Mouse (Mus musculus): Measurements from ENCODE around the gene Ywhag.

Gene Ywhag

DNA sequence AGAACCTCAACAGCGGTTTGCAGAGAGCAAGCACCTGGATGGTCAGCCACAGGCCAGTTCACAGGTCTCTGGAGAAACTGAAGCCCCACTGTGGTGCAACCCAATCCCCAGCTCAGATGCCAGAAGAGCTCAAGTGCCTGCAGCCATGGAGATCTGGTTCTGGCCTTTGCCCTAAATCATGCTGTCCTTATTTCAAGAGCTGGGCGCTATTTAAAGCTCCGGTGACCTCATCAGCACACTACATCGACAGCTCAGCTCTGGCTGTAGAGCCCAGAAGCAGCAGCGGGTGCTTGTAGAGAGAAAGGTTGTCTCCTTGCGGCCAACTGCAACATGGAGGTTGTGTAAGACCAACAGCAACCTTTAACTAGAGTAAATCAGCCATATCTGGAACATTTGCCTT lies 20.3 kb downstream of the Ywhag start:
- no peak for DNase-seq (ENCODE audit: extremely low spot score, low read depth, low spot score)

DNA sequence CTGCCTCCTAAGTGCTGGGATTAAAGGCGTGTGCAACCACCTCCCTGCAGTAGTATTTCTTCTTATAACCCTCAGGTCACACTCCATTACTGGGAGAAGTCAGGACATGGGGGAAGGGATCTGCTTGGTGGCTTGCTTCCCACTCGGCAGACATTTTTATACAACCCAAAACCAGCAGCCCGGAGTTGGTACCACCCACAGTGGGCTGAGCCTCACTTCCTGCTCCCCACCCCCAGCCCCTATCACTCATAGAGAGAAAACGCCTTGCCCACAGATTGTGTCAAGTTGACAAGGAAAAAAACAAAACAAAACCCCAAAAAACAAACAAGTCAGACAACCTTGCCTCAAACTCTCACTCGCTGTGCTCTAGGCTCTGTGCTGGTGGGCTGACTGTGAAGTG lies 21.2 kb downstream of the Ywhag start:
- no peak for DNase-seq (ENCODE audit: extremely low spot score, low read depth, low spot score)

DNA sequence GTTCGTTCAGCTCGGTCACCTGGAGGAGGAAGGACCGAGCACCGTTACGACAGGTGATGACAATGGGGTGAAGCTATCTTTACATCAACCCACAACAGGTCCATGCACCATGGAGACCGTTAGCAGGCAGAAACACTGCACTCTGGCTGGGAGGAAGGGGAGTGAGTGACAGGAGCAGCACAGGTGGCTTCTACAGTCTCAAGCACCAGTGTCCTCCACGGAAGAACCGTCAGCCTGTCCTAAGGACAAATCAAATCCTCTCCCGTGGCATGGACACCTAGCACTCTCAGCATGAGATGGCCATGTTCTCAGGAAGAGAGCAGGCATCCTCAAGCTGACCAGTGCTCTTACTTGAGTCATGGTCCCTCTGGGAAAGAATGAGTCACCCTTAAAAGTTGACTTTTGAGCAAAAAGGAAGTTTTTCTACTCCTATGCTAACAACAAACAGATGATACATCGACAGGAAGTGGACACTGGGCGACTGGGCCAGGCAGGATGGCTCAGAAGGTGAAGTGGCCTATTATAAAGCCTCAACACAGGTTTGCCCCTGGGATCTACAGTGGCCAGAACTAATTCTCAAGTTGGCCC lies 22.7 kb downstream of the Ywhag start:
- no peak for DNase-seq (ENCODE audit: extremely low spot score, low read depth, low spot score)

DNA sequence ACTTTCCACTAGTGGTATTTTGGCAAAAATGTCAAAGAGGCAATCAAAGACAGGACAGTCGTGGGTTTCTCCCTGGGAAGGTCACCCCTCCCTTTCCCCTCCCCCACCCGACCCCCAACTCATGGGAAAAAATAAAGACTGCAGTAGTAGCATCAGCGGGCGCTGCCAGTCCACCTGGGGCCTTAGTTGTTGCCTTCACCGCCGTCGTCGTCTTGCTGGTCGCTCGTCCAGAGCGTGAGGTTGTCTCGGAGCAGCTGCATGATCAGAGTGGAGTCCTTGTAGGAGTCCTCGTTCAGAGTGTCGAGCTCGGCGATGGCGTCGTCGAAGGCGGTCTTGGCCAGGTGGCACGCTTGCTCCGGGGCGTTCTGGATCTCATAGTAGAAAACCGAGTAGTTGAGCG lies 23.6 kb downstream of the Ywhag start:
- DNase-seq (ENCODE audit: extremely low spot score, low read depth, low spot score) = no peak

DNA sequence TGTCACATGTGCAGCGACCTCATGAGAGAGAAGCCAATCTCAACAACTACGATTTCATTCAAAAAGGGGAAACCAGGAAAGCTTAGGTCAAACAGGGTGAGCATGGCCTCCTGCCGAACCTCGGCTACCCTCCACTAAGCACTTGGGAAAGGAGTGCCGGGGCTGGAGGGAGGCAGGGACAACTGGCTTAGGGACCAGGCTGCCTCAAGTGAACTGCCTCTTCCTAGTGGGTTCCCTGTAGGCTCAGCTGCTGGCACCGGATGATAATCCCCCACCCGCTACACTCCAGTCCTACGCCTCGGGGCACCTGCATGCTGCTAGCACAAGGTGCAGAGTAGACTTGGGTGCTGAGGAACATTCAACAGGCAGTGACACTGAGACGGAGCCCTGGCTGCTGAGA lies 24.8 kb downstream of the Ywhag start:
- DNase-seq (ENCODE audit: extremely low spot score, low read depth, low spot score) = no peak

DNA sequence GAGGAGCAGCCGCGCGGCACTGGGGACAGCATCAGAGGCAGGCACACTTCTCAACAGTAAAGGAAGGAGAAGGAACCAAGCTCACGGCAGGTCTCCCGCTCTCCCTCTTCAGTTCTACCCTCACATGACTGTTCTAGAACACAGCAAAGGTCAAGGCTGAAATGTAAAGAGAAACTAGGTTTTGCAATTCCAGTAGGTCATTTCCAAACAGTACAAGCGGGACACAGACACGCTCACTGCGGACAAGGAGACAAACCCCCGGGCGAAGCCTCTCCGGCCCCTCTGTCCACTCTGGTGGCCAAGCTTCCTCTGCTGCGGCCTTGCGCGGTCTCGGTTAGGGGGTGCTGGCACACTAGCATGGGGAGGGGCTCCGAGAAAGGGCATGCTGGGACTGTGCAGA lies 25.4 kb downstream of the Ywhag start:
- DNase-seq (ENCODE audit: extremely low spot score, low read depth, low spot score) = no peak

DNA sequence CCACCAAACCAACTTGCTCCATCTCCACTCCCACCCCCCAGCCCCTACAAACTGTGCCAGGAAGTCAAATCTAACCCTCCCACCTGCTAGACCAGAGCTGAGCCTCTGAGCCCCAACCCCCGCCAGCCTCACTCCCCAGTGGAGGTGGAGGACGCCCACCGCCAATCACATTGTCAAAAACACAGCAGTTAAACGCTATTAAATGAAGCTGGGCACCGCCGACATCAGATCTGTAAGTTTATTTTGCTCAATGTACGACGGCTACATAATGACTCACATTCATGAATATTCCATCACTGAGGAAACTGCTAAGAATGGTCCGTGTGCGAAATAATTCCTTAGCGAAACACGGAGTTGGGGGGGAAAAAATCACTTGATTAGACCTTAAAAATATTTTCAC lies 26.2 kb downstream of the Ywhag start:
- DNase-seq (ENCODE audit: extremely low spot score, low read depth, low spot score) = no peak

DNA sequence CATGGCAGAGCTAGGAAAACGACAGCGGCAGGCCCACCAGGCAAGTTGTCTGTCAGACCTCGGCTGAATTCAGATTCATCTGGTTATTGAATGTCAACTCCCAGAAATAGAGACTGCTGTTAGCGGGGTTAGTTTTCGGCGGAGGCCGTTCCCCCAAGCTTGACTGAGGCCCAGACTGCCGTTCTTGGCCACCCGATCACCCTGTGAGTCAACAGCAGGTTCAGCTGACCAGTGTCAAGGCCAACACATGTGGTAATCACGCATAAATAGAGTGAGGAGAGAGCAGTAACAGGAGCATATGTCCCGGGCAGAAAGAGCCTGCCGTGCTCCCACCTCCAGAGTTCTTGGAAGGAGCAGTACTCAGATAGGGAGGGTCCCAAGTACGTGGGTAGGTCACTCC lies 27.2 kb downstream of the Ywhag start:
- no peak for DNase-seq (ENCODE audit: extremely low spot score, low read depth, low spot score)

DNA sequence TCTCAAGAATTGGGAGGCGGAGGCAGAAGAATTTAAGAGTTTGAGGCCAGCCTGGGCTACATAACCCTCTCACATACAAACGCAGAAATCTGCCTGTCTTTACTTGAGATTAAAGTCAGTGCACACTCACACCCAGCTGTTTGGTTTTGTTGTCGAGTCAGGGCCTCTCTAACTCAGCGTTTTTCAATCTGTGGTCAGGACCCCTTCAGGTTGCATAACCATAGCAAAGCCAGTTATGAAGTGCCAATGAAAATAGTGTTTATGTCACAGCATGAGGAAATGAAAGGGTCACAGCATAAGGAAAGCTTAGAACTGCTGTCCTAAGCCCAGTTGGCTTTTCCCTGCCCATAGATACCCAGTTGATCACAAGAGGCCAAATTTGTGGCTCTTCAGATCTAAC lies 27.6 kb downstream of the Ywhag start:
- DNase-seq (ENCODE audit: extremely low spot score, low read depth, low spot score) = no peak

DNA sequence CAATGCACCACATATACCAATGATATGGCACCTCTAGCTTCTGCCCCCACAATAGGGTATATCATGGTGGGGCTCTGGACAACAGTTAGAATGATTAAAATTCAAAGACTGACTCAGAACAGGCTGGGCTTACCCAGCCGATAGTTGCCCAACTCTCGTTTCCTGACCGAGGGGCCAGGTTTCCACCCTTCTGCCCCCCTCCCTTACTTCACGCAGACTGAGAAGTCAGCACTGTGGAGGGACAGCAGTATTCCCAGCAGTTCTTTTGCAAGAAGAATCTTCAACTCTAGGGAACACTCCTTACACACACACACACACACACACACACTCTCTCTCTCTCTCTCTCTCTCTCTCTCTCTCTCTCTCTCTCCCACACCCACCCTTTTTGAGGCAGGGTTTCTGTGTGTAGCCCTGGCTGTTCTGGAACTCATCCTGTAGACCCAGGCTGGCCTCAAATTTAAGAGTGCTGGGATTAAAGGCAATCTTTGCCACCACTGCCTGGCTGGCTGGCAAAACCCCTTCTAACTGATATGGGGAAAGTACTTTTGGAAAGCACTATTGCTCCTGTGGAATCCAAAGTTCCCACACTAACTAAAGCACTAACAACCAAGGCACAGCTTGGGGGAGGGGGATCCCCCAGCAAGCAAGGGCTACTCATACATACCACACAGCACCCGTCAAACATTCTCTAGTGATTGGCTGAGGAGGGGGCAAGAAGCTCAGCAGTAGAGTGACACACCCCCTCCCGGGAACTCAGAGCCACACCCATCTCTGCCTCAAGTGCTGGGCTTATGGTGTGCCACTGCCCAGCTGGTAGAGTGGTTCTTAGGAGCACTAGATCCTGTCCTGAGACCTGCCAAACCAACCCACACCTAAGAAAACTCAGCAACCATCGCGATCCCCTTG lies 28.8 kb downstream of the Ywhag start:
- DNase-seq (ENCODE audit: extremely low spot score, low read depth, low spot score) = no peak

DNA sequence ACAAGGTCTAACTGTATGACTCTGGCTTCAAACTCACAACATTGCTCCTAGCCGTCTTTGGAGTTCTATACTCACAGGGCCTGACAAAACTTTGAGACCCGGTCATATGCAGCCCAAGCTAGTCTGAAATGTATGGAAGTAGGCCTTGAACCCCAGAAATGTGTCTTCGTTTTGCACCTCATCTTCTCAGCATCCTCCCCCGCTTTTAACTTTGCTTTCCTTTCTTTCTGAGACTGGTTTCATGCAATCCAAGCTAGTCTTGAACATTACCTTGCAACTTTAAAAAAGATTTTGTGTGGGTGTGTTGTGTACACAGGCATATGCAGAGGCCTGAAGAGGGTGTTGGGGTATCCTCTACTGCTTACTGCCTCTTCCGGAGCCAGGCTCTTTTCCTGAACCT lies 30.2 kb downstream of the Ywhag start:
- DNase-seq (ENCODE audit: extremely low spot score, low read depth, low spot score) = no peak

DNA sequence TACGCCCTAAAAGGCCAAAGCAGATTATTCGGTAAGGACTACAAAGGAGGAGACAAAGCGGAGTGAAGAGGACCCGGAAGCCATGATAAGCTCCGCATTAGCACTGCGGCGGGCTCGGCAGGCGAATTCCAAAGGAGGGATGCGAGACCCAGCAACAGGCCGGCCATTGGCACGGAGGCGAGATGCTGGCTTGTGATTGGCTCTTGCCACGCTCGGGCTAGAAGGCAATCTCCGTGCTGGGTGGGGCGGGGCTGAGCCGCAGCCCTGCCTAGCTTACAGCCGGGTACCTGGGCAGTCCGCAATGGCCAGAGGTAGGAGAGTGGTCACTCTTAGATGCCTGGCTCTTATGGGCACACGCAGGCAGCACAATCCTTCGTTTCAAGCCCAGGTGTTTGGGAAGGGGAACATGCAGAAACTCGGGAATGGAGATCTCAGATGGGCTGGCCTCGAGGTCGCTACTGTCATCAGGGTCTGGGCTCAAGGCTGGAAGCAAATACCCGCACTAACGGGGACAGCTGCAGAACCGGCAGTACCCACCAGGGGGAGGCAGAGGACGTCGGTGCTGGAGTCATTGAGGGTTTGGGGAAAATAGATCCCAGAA lies 30.8 kb downstream of the Ywhag start:
- DNase-seq (ENCODE audit: extremely low spot score, low read depth, low spot score) = peak; percentile 81

DNA sequence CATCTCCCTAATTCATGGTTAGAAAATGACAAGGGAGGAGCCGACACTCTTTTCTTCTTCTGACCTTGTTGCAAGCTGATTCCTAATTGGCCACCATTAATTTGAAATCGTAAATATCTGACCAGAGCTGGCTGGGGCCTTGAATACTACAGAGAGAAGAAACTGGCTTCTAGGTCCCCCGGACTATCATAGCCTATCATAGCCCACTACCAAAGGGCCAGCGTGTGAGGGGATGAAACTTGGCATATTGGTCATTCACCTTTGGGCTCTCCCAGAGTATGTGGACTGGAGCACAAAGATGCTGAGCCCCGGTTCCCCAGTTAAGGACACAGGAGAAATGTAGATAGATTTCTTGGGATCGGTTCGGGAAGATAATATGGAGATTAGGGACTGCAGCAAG lies 31.4 kb downstream of the Ywhag start:
- DNase-seq (ENCODE audit: extremely low spot score, low read depth, low spot score) = no peak

DNA sequence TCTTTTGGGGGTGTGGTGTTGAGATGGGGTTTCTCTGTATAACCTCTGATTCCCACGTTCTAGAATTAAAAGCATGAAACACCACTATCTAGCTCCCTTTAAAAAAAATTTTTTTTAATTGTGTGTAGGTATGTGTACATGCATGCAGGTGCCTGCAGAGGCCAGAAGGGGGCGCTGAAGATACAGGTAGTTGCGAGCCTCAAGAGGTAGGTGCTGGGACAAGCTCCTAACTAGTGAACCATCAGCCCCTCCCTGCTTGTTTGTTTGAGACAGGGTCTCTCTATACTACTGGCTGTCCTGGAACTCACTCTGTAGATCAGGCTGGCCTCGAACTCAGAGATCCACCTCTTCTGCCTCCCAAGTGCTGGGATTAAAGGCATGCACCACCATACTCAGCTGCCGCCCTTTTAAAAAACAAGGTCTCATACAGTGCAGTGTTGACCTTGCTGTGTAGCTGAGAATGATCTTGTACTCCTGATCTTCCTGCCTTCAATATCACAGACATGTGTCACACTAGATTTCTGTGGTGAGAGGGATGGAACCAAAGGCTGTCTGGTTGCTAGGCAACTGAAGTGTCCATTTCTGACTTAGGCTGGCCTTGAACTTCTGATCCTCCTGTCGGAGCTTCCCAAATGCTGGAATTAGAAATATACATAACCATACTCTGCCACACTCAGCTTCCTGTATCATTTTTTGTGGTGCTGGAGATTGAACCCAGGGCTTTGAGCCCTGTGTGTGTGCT lies 32.9 kb downstream of the Ywhag start:
- no peak for DNase-seq (ENCODE audit: extremely low spot score, low read depth, low spot score)

DNA sequence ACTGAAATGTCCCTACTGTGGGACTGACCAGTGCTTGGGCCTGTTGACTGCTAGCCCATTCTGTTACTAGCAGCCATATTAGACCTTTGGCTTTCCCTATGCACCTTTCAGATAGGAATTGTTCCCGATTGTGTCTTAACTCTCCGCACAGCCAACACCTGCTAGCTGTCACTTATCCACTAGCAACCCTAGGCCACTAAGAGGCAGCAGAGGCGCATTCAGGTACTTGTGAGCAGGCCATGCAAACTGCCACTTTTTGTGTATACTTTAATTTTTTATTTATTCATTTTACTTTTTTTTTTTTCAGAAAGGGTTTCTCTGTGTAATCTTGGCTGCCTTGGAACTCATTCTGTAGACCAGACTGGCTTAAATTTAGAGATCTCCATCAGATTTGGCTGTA lies 33.7 kb downstream of the Ywhag start:
- DNase-seq (ENCODE audit: extremely low spot score, low read depth, low spot score) = no peak

DNA sequence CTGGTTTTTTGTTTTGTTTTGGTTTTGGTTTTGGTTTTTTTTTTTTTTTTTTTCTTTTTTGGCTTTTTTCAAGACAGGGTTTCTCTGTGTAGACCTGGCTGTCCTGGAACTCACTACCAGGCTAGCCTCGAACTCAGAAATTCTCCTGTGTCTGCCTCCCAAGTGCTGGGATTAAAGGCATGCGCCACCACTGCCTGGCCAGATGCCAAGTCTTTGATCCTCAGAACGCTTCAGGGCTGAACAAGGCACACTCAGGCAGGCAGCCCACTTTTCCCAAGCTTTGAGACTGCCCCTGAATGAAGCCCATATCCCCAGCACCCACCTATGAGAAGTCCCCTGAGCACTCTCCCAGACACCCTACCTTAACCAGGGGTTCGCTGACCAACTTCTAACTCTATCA lies 34.6 kb downstream of the Ywhag start:
- no peak for DNase-seq (ENCODE audit: extremely low spot score, low read depth, low spot score)

DNA sequence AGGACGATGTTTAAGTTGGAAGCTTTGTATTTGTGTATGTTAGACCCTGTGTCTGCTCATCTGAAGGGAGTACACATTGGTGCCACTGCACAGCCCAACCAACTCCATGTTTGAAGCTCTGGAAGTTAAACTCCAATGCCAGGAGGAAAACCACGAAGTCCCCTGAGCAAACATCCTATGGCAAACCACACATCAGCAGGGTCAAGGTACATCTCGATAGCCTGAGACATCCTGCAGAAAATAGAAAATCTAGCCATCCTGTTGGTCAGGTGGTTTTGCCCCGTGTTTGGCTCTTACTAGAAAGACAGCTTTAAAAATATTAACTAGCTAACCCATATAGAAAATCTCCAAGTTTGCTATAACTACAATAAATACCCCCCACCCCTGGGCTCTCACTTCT lies 35.4 kb downstream of the Ywhag start:
- DNase-seq (ENCODE audit: extremely low spot score, low read depth, low spot score) = no peak

DNA sequence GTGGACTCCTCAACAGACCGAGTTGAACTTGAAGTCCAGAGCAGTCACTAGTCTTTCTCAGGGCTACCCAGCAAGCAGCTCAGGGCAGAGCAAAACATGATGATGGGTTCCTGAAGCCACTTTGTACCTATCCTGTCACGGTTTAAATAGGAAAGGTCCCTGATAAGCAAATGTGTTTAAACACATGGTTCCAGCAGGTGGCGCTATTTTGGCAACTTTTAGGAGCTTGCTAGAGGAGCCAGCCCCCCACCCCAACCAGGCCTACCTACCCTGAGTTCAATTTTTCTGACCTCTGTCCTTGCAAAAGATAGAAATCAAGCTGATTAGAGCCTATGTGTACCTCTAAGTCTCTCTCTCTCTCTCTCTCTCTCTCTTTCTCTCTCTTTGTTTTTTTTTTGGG lies 36.4 kb downstream of the Ywhag start:
- DNase-seq (ENCODE audit: extremely low spot score, low read depth, low spot score) = peak; percentile 52

DNA sequence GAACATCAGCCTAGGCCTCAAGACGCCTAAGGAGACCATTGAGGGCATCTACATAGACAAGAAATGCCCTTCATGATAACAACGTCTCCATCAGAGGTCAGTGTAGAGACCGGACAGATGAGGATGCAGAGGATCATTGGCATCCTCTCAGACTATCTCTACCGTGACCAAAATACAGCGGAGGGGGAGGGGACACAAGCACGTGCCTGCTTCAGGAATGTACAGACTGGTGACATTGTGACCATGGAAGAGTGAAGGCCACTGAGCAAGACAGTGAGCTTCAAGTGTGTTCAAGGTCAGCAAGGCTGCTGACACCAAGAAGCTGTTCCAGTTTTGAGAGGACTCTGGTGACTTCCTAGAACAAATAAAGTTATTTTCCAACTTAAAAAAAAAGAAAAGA lies 39.5 kb downstream of the Ywhag start:
- no peak for DNase-seq (ENCODE audit: extremely low spot score, low read depth, low spot score)

DNA sequence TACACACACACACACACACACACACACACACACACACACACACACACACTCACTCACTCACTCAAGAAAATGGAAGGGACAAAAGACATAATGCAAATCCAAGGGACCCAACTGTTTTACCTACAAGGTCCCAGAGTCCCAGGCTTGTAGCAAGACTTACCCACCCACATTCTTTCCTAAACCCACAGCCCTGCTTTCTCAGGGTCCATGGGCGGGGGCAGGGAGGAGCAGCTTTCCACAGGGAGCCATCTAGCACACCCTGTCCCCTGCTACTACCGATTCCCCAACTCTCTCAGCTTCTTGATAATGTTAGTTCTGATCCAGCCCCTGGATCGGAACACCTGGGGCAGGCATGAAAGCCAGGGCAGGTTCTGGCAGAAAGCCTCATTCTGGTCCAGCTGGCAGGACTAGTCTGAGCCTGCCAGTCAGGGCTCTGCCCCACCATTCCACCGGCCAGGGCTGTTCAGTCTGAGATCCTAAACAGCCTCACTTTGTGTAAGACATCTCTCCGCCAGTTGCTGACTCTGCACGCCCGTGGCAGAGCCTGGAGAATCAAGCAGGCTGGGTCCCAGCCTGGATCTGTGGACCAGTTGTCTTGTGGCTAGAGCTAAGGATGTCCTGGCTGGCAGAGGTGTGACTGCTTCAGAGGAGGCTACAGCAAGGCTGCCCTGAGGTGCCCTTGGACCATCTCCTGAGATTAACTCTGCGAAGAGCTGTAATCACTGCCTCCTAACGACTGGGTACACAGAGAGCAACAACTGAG lies 41.6 kb downstream of the Ywhag start:
- no peak for DNase-seq (ENCODE audit: extremely low spot score, low read depth, low spot score)

DNA sequence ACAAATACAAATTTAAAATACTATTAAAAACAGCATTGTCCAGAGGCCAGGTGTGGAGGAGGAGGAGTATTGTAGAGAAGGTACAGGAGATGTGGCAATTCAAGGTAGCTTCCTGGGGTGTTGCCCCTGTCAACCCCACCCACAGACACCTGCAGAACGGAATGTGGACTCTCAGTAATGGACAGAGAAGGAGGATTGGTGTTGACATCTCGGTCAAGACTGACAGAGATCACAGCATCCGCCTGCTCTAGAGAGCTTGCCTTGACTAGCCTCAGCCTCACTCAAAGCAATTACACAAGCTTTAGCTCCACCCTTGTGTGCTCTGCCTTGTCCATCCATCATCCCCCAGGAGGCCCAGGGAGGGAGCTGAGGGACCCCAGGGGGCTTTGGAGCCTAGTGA lies 43.5 kb downstream of the Ywhag start:
- DNase-seq (ENCODE audit: extremely low spot score, low read depth, low spot score) = no peak

Data from hindlimb bud, embryonic 11.5 days (tissue).